Mouse (Mus musculus) mature B cell (primary cell): Measurements from ENCODE around the gene Rai1.

ENCODE experiments used
- in situ Hi-C: fragments of 300-500 bp; cut with MboI; formaldehyde crosslinking; loops from 2 replicates; pipeline ENCODE4 v1.14.3; 2019

Rai1 gene

GRCm38 (mm10) chr11:60104810-60105592 is at the start of gene Rai1:
Gene Rai1 (plus strand): TSS chr11:60105013.
- in situ Hi-C loops, result no loop called here

DNA sequence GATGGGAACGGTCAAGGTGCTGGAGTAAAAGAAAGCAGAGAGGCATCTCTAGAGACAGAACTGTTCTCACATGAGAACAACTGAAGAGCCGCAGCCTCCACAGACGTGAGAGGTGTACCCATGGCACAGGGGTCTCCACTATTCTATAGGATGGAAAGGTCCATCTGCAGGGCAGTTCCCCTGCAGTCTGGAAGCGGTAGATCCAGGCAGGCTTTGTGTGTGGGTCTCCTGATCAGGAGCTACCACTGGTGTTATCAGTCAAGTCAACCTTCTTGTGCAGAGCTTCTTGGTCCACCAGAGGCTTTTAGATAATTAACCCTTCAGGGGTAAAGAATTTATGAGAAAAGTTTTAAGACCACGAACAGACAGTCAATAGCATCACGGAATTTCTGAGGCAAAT is 48.3 kb upstream of the Rai1 start:
- in situ Hi-C loops, result no loop called here

- in situ Hi-C loops, result no loop called here
Observed at GRCm38 (mm10) chr11:60057987-60058386, 46.8 kb upstream of the Rai1 start.

- in situ Hi-C loops, result no loop called here
Observed at GRCm38 (mm10) chr11:60058441-60058840, 46.4 kb upstream of the Rai1 start.

DNA sequence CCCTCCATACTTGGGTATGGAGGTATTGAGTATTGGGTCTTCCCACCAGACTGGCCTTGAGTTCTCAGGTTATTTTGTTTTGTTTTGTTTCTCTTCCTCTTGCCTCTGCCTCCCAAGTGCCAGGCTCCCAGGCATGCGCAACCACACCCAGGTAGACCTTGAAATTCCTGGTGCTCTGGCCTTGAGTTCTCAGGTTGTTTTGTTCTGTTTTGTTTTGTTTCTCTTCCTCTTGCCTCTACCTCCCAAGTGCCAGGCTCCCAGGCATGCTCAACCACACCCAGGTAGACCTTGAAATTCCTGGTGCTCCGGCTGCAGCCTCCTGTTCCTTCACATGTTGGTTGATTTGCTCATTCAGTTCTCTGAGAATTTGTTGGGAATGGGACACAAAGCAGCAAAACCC is 44.8 kb upstream of the Rai1 start:
- in situ Hi-C loops, result no loop called here

- in situ Hi-C loops, result no loop called here
Observed at GRCm38 (mm10) chr11:60061504-60062006, 43.3 kb upstream of the Rai1 start.

DNA sequence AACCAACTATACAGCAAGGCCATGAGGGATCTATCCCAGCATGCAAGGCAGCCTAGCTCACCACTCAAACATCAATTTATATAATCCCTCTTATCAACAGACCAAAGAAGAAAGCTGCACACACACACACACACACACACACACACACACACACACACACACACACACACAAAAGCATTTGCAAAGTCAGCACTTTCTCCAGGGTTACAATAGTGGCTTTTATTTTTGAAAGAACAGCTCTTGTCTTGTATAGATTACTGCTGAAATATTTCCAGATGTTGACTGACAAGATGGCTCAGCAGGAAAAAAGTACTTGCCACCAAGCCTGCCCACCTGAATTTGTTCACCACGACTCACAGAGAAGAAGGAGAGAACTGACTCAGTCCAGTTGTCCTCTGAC is 39.5 kb upstream of the Rai1 start:
- in situ Hi-C loops, result no loop called here

- in situ Hi-C loops, result no loop called here
Observed at GRCm38 (mm10) chr11:60067646-60068045, 37.2 kb upstream of the Rai1 start.

- in situ Hi-C loops, result no loop called here
Observed at GRCm38 (mm10) chr11:60068631-60069030, 36.2 kb upstream of the Rai1 start.

- in situ Hi-C loops, result no loop called here
Observed at GRCm38 (mm10) chr11:60070599-60070998, 34.2 kb upstream of the Rai1 start.

DNA sequence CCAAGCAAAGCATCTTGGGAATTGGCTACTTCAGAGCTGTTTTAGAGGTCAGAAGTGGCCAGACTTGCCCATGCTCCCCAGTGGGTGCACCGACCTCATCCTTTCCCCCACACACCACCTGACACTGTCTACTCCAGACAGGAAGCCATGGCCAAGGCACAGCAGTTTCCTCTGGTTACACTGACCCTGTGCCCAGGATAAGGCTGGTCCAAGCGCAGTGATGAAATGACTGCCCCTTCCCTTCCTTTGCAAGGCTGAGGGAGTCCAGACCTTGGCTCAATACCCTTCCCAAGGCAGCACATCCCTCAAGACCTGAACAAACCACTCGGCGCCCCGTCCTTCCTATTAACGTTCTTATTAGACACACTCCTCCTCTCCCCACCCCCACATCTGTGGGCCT is 33.6 kb upstream of the Rai1 start:
- in situ Hi-C loops, result no loop called here

GRCm38 (mm10) chr11:60073121-60073520 is 31.7 kb upstream of the Rai1 start:
- in situ Hi-C loops, result no loop called here

- in situ Hi-C loops, result no loop called here
Observed at GRCm38 (mm10) chr11:60073936-60074502, 30.8 kb upstream of the Rai1 start.

- in situ Hi-C loops, result no loop called here
Observed at GRCm38 (mm10) chr11:60076183-60076582, 28.6 kb upstream of the Rai1 start.

DNA sequence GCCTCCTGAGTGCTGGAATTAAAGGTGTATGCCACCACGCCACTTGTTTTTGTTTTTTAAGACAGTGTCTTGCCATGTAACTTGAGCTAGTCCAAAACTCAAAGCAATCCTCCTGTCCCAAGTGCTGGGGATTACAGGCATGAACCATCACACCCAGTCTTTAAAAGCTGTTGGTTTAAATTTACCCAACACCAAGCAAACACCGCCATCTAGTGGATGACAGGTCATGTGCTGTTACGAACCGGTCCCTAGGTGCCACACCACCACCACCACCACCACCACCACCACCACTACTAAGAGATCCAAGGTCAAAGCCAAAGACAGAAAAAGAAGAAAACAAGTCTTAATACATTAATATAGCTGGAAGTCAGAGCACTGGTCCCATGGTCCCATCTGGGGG is 28.0 kb upstream of the Rai1 start:
- in situ Hi-C loops, result no loop called here

DNA sequence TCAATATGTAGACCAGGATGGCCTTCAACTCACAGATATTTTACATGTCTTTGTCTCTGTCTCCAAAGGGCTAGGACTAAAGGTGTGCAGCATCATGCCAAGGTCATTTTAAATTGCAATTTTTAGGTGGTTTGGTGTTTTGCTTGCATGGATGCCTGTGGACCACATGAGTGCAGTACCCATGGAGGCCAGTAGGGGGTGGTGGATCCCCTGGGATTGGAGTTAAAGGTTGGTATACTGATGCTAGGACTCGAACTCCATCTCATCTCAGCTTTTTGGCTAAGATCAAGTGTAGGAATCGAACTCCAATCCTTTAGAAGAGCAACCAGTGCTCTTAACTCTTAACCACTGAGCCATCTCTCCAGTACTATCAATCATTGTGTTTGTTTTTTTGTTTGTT is 20.2 kb upstream of the Rai1 start:
- in situ Hi-C loops, result no loop called here

DNA sequence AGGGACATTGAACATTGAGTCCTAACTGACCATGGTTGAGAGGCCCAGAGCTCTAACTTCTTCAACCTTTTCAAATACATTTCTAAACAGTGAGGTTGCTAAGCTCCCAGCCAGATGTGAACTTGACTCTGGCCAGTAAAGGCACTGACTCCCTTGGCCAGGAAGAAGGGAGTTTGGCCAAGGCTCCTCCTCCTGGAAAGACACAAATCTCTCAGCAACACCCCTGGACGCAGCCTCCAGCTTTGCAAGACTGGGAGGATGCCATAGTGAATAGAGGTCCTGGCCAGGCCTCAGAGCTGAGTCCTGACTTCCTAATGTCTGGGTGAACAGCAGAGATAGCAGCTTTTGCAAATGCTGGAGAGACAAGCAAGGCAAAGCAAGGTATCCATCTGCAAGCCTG is 18.1 kb upstream of the Rai1 start:
- in situ Hi-C loops, result no loop called here

GRCm38 (mm10) chr11:60088947-60089346 is 15.9 kb upstream of the Rai1 start:
- in situ Hi-C loops, result no loop called here

- in situ Hi-C loops, result no loop called here
Observed at GRCm38 (mm10) chr11:60090696-60091421, 14.0 kb upstream of the Rai1 start.

DNA sequence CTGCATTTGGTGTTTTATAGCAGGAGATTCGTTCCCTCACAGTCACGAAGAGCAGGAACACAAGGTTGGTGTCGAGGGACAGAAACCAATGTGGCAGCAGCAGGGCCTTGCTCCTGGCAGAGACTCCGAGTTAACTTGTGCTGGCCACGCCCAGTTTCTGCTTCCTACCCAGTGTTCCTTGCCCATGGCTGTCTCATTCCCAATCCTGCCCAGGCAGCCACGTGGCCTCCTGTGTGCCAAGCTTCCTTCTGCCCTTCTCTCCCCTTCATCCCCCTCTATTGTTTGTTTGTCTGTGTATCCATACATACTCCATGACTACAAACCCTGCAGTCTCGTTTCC is 13.4 kb upstream of the Rai1 start:
- in situ Hi-C loops, result no loop called here

DNA sequence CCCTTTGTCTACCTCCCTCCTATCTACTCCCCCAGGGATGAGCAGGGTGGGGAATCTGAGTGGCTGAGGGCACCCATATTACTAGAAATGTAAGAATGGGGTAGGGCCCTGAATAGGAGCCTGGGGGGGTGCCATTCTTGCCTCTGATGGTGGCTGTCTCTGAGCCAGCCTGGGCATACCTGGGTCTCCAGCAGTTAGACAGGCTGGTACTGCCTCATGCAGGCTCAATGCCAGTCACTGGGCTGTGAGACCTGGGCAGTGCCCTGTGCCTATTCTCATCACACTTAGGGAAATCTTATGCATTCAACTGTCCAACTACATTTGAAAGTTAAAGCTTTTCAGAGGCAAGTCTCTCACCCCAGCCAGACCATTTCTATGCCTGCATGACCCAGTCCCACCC is 11.6 kb upstream of the Rai1 start:
- in situ Hi-C loops, result no loop called here

DNA sequence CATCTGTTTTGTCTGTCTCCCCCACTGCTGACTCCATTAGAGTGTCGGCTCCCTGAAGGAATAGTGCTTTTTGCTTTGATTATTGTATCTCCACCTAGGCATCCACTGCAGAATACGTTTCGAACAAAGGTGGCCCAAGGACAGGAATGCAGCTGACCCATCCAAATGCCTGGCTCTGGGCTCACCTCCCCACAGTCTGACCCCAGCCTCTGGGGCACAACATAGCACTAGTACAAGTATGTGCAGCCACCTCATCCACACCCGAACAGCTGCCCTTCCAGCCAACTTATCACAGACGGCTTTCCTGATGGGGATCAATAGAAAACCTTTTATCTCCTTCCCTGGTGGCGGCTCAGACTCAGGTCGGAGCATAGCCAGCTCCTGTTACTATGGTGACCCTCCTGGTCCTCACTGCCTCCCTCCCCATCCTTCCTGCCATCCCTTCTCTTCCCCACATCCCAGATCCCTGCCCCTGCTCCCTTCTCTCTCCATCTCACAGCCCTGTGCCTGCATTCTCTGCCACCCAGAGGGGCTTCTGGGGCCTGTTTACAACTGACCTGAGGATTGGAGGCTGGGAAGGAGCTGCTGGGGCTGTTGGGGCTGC is 10.7 kb upstream of the Rai1 start:
- in situ Hi-C loops, result no loop called here
